Mouse (Mus musculus): ENCODE measurements around the gene Bricd5. TPM values are rescaled to one million over a fixed set of nuclear protein-coding genes. Genes with fewer than 3 reads are reported as not detected.

The Bricd5 gene
- total and polyA plus RNA-seq, 2 experiments from 2014 or later: 1.4 to 4.0 TPM

- no peak for ATAC-seq
- WGBS: 74% methylated on average over 14 of the region's 14 CpGs
- Histone ChIP-seq H3K4me2 (ENCODE audit: low read depth, low read length) (no peak overlapping the region), H3K4me3 (ENCODE audit: low read length) (no peak overlapping the region), H3K36me3 (ENCODE audit: insufficient read depth, low read length) (peaks cover 5% of the 10 kb centered on the region; the same call in 1 of the 2 replicates), H3K9ac (replicated peaks; ENCODE audit: low read length) (no peak overlapping the region), H3K4me1 (ENCODE audit: insufficient read depth, low read length) (no peaks in the 10 kb centered on the region), H3K9me3 (ENCODE audit: low read length) (no peaks in the 10 kb centered on the region), H3K27ac (peak overlapping the region; percentile 45; the same call in 1 of the 2 replicates), H3K27me3 (ENCODE audit: insufficient read depth, low read length) (no peaks in the 10 kb centered on the region)
- peak; percentile 32 for DNase-seq (ENCODE audit: low spot score)
- TF ChIP-seq CTCF (IDR thresholded peaks at IDR 0.05; ENCODE audit: low read depth): no peak
Observed at GRCm38 (mm10) chr17:24429201-24429983, 44.3 kb upstream of the Bricd5 start.

- DNase-seq (ENCODE audit: low spot score): peak; percentile 59
Observed at GRCm38 (mm10) chr17:24437016-24437415, 36.7 kb upstream of the Bricd5 start.

GRCm38 (mm10) chr17:24440377-24440776 is 33.3 kb upstream of the Bricd5 start:
- no peak overlapping the region for H3K4me2 ChIP-seq (ENCODE audit: low read depth, low read length)
- no peak for DNase-seq (ENCODE audit: low spot score)
- peaks cover 44% of the 10 kb centered on the region; the same call in 1 of the 2 replicates for H3K36me3 ChIP-seq (ENCODE audit: insufficient read depth, low read length)
- H3K4me1 ChIP-seq (ENCODE audit: insufficient read depth, low read length): no peaks in the 10 kb centered on the region
- H3K9ac ChIP-seq (replicated peaks; ENCODE audit: low read length): no peak overlapping the region
- H3K27ac ChIP-seq: no peak overlapping the region
- no peak for TF ChIP-seq CTCF (IDR thresholded peaks at IDR 0.05; ENCODE audit: low read depth)
- no peaks in the 10 kb centered on the region for H3K9me3 ChIP-seq (ENCODE audit: low read length)
- no peaks in the 10 kb centered on the region for H3K27me3 ChIP-seq (ENCODE audit: insufficient read depth, low read length)
- 87% methylated on average over 8 of the region's 8 CpGs for WGBS
- ATAC-seq: no peak
- H3K4me3 ChIP-seq (ENCODE audit: low read length): no peak overlapping the region

More at GRCm38 (mm10) chr17:24437016-24437415, 36.7 kb upstream of the Bricd5 start:
- Histone ChIP-seq H3K36me3 (ENCODE audit: insufficient read depth, low read length) (peaks cover 14% of the 10 kb centered on the region; the same call in 1 of the 2 replicates), H3K4me2 (ENCODE audit: low read depth, low read length) (no peak overlapping the region), H3K4me3 (ENCODE audit: low read length) (no peak overlapping the region), H3K27me3 (ENCODE audit: insufficient read depth, low read length) (no peaks in the 10 kb centered on the region), H3K4me1 (ENCODE audit: insufficient read depth, low read length) (no peaks in the 10 kb centered on the region), H3K9ac (replicated peaks; ENCODE audit: low read length) (no peak overlapping the region), H3K27ac (no peak overlapping the region), H3K9me3 (ENCODE audit: low read length) (no peaks in the 10 kb centered on the region)
- peak; percentile 79 for TF ChIP-seq CTCF (IDR thresholded peaks at IDR 0.05; ENCODE audit: low read depth)
- ATAC-seq: peak; percentile 41; the same call in 1 of the 2 replicates
- 64% methylated on average over 5 of the region's 5 CpGs for WGBS

- H3K4me3 ChIP-seq (ENCODE audit: low read length): no peak overlapping the region
- H3K4me2 ChIP-seq (ENCODE audit: low read depth, low read length): no peak overlapping the region
- no peaks in the 10 kb centered on the region for H3K9me3 ChIP-seq (ENCODE audit: low read length)
- DNase-seq (ENCODE audit: low spot score): peak; percentile 40
- ATAC-seq: no peak
- peak; percentile 60 for TF ChIP-seq CTCF (IDR thresholded peaks at IDR 0.05; ENCODE audit: low read depth)
- H3K27me3 ChIP-seq (ENCODE audit: insufficient read depth, low read length): no peaks in the 10 kb centered on the region
- H3K9ac ChIP-seq (replicated peaks; ENCODE audit: low read length): no peak overlapping the region
- no peak overlapping the region for H3K27ac ChIP-seq
- no peaks in the 10 kb centered on the region for H3K4me1 ChIP-seq (ENCODE audit: insufficient read depth, low read length)
- H3K36me3 ChIP-seq (ENCODE audit: insufficient read depth, low read length): peaks cover 51% of the 10 kb centered on the region; the same call in 1 of the 2 replicates
- 54% methylated on average over 2 of the region's 2 CpGs for WGBS
Observed at GRCm38 (mm10) chr17:24441148-24441547, 32.5 kb upstream of the Bricd5 start.

- Histone ChIP-seq H3K9ac (replicated peaks; ENCODE audit: low read length) (no peak overlapping the region), H3K9me3 (ENCODE audit: low read length) (no peaks in the 10 kb centered on the region), H3K4me2 (ENCODE audit: low read depth, low read length) (no peak overlapping the region), H3K36me3 (ENCODE audit: insufficient read depth, low read length) (peaks cover 61% of the 10 kb centered on the region), H3K27ac (no peak overlapping the region), H3K4me3 (ENCODE audit: low read length) (no peak overlapping the region), H3K4me1 (ENCODE audit: insufficient read depth, low read length) (no peaks in the 10 kb centered on the region), H3K27me3 (ENCODE audit: insufficient read depth, low read length) (no peaks in the 10 kb centered on the region)
- ATAC-seq: no peak
- 90% methylated on average over 14 of the region's 14 CpGs for WGBS
- DNase-seq (ENCODE audit: low spot score): no peak
- no peak for TF ChIP-seq CTCF (IDR thresholded peaks at IDR 0.05; ENCODE audit: low read depth)
Observed at GRCm38 (mm10) chr17:24442107-24442506, 31.6 kb upstream of the Bricd5 start.

- DNase-seq (ENCODE audit: low spot score): no peak
Observed at GRCm38 (mm10) chr17:24442632-24443155, 31.0 kb upstream of the Bricd5 start, which contains the start of gene Dnase1l2. Gene Dnase1l2 (minus strand): TSS chr17:24443105.

More at GRCm38 (mm10) chr17:24442632-24443155, 31.0 kb upstream of the Bricd5 start, which contains the start of gene Dnase1l2:
- Histone ChIP-seq H3K27ac (no peak within 1 kb of the TSS), H3K4me2 (ENCODE audit: low read depth, low read length) (no peak within 1 kb of the TSS), H3K4me1 (ENCODE audit: insufficient read depth, low read length) (no peaks in the 10 kb centered on the region), H3K4me3 (ENCODE audit: low read length) (no peak within 1 kb of the TSS), H3K9me3 (ENCODE audit: low read length) (no peaks in the 10 kb centered on the region), H3K27me3 (ENCODE audit: insufficient read depth, low read length) (no peaks in the 10 kb centered on the region), H3K36me3 (ENCODE audit: insufficient read depth, low read length) (peaks cover 67% of the 10 kb centered on the region), H3K9ac (replicated peaks; ENCODE audit: low read length) (no peak within 1 kb of the TSS)
- no peak for TF ChIP-seq CTCF (IDR thresholded peaks at IDR 0.05; ENCODE audit: low read depth)
- ATAC-seq: no peak
- 75% methylated on average over 7 of the region's 7 CpGs for WGBS

Measured in hindbrain, postnatal 0 days (tissue).